Mouse (Mus musculus) lung, postnatal 0 days (tissue): Measurements from ENCODE around the gene Ints7. TPM values are rescaled to one million over a fixed set of nuclear protein-coding genes. Genes with fewer than 3 reads are reported as not detected.

Experiments used
- ATAC-seq: fragments of 200-750 bp; cut with Nextera tagmentation; 2 replicates; pipeline ENCODE4 v1.8.0; 2017; ENCODE audit warnings: moderate library complexity
- DNase-seq: peaks from one replicate; pipeline ENCODE4 v3.0.0-alpha.2; 2016; ENCODE audit warnings: low spot score
- H3K27ac ChIP-seq: fragments of 300-500 bp; sonication (generic); 2 replicates; pipeline ENCODE4 v1.5.1; 2014; ENCODE audit warnings: antibody characterized with exemption, mild to moderate bottlenecking, low read length, mixed read lengths
- H3K27me3 ChIP-seq: fragments of 300-500 bp; sonication (generic); replicated peaks from 2 replicates; pipeline ENCODE4 v1.6.1; 2014; ENCODE audit warnings: low read length, mixed read lengths; ENCODE audit not compliant: insufficient read depth
- H3K36me3 ChIP-seq: fragments of 300-500 bp; sonication (generic); 2 replicates; pipeline ENCODE4 v1.6.1; 2014; ENCODE audit warnings: low read length, mixed read lengths; ENCODE audit not compliant: insufficient read depth
- H3K4me1 ChIP-seq: fragments of 300-500 bp; sonication (generic); 2 replicates; pipeline ENCODE4 v1.6.1; 2014; ENCODE audit warnings: antibody characterized with exemption, low read depth, low read length, mixed read lengths; ENCODE audit not compliant: insufficient read depth
- H3K4me2 ChIP-seq: fragments of 300-500 bp; sonication (generic); replicated peaks from 2 replicates; pipeline ENCODE4 v1.6.1; 2014; ENCODE audit warnings: low read depth, mild to moderate bottlenecking, low read length, moderate library complexity, mixed read lengths
- H3K4me3 ChIP-seq: fragments of 300-500 bp; sonication (generic); 2 replicates; pipeline ENCODE4 v1.5.1; 2014; ENCODE audit warnings: low read depth, low read length
- H3K9ac ChIP-seq: fragments of 300-500 bp; sonication (generic); replicated peaks from 2 replicates; pipeline ENCODE4 v1.6.1; 2014; ENCODE audit warnings: low read depth, mild to moderate bottlenecking
- H3K9me3 ChIP-seq: fragments of 300-500 bp; sonication (generic); 2 replicates; pipeline ENCODE4 v1.6.1; 2016; ENCODE audit warnings: low read length, mixed read lengths
- CTCF ChIP-seq: IDR thresholded peaks from 2 replicates; pipeline ENCODE4 v1.5.1; 2016; ENCODE audit warnings: antibody characterized with exemption, mild to moderate bottlenecking
- EP300 ChIP-seq: IDR thresholded peaks from 2 replicates; pipeline ENCODE4 v1.6.1; 2016; ENCODE audit warnings: antibody characterized with exemption, mild to moderate bottlenecking, control low read depth
- WGBS: fragments of 180-500 bp; shearing (Covaris S2); extraction: QIAGEN DNeasy Blood & Tissue Kit; methylation state at CpG from one replicate; pipeline ENCODE4 v1.1.7; 2014; 5-methylcytosine and 5-hydroxymethylcytosine counted together
- polyA plus RNA-seq: library from polyadenylated mRNA; unstranded; fragments of >200 nt; fragmentation: Nextera tagmentation; extraction: Ambion mirVana; gene quantifications from 2 replicates; pipeline ENCODE4 v1.2.1, GENCODE M21; 2015

The Ints7 gene
- polyA plus RNA-seq, 1 experiment from 2014 or later, result 14.3 TPM

- TF ChIP-seq EP300 (no peak), CTCF (peak; percentile 85)
- no peaks in the 10 kb centered on the region for H3K27me3 ChIP-seq
- no peaks in the 10 kb centered on the region for H3K36me3 ChIP-seq
- H3K4me1 ChIP-seq, result no peaks in the 10 kb centered on the region; the same call in 1 of the 2 replicates
- WGBS, result 48% methylated on average over 6 of the region's 6 CpGs
- H3K27ac ChIP-seq, result no peak overlapping the region
- H3K4me2 ChIP-seq, result no peak overlapping the region
- ATAC-seq (no peak), DNase-seq (peak; percentile 87)
- H3K9me3 ChIP-seq, result no peaks in the 10 kb centered on the region
- H3K9ac ChIP-seq, result no peak overlapping the region
- H3K4me3 ChIP-seq, result no peak overlapping the region
These were observed 12.5 kb upstream of the Ints7 start for GRCm38 (mm10) chr1:191562823-191563365.

- no peaks in the 10 kb centered on the region for H3K36me3 ChIP-seq
- 91% methylated on average over 1 of the region's 1 CpGs for WGBS
- H3K9ac ChIP-seq, result no peak overlapping the region
- H3K4me1 ChIP-seq, result no peaks in the 10 kb centered on the region
- H3K27ac ChIP-seq, result no peak overlapping the region
- no peaks in the 10 kb centered on the region for H3K9me3 ChIP-seq
- DNase-seq (peak; percentile 32), ATAC-seq (no peak)
- H3K27me3 ChIP-seq, result no peaks in the 10 kb centered on the region
- TF ChIP-seq EP300 (no peak), CTCF (peak; percentile 74)
- no peak overlapping the region for H3K4me2 ChIP-seq
- H3K4me3 ChIP-seq, result no peak overlapping the region
These were observed 7.6 kb upstream of the Ints7 start for GRCm38 (mm10) chr1:191567859-191568258.

- Histone ChIP-seq H3K4me3 (no peak overlapping the region), H3K9ac (no peak overlapping the region), H3K9me3 (no peaks in the 10 kb centered on the region), H3K27ac (no peak overlapping the region), H3K4me2 (no peak overlapping the region), H3K4me1 (no peaks in the 10 kb centered on the region), H3K27me3 (no peaks in the 10 kb centered on the region), H3K36me3 (no peaks in the 10 kb centered on the region)
- 97% methylated on average over 2 of the region's 2 CpGs for WGBS
- TF ChIP-seq CTCF, result no peak
- no peak for TF ChIP-seq EP300
- no peak for DNase-seq
- ATAC-seq, result no peak
These were observed 5.8 kb upstream of the Ints7 start for GRCm38 (mm10) chr1:191569625-191570024.

- no peak overlapping the region for H3K27ac ChIP-seq
- H3K4me3 ChIP-seq, result no peak overlapping the region
- H3K36me3 ChIP-seq, result no peaks in the 10 kb centered on the region
- H3K4me2 ChIP-seq, result no peak overlapping the region
- H3K4me1 ChIP-seq, result no peaks in the 10 kb centered on the region
- H3K27me3 ChIP-seq, result no peaks in the 10 kb centered on the region
- no peak overlapping the region for H3K9ac ChIP-seq
- 87% methylated on average over 3 of the region's 3 CpGs for WGBS
- H3K9me3 ChIP-seq, result no peaks in the 10 kb centered on the region
- no peak for ATAC-seq
- TF ChIP-seq EP300 (no peak), CTCF (no peak)
- DNase-seq, result no peak
These were observed 5.0 kb upstream of the Ints7 start for GRCm38 (mm10) chr1:191570415-191570814.

GRCm38 (mm10) chr1:191573906-191574639, 1.4 kb upstream of the Ints7 start:
- Histone ChIP-seq H3K4me2 (peak overlapping the region; percentile 93), H3K36me3 (no peaks in the 10 kb centered on the region), H3K27me3 (no peaks in the 10 kb centered on the region), H3K9ac (peak overlapping the region; percentile 41; the same call in 1 of the 2 replicates), H3K4me3 (peak overlapping the region; percentile 83), H3K27ac (0 out of 2 replicates have a peak overlapping the region, but pooled peaks have one; percentile 77), H3K9me3 (no peaks in the 10 kb centered on the region), H3K4me1 (peaks cover 9% of the 10 kb centered on the region; the same call in 1 of the 2 replicates)
- peak; percentile 17 for DNase-seq
- no peak for ATAC-seq
- 2% methylated on average over 13 of the region's 13 CpGs for WGBS
- TF ChIP-seq CTCF, result no peak
- TF ChIP-seq EP300, result no peak

GRCm38 (mm10) chr1:191574871-191575457, 472 bp upstream of the Ints7 start:
- H3K4me2 ChIP-seq, result peak overlapping the region; percentile 93
- H3K27me3 ChIP-seq, result no peaks in the 10 kb centered on the region
- no peaks in the 10 kb centered on the region for H3K9me3 ChIP-seq
- DNase-seq (peak; percentile 75), ATAC-seq (peak; percentile 10)
- under 1% methylated on average over 52 of the region's 52 CpGs for WGBS
- H3K9ac ChIP-seq, result peak overlapping the region; percentile 41
- H3K27ac ChIP-seq, result peak overlapping the region; percentile 77
- TF ChIP-seq CTCF (no peak), EP300 (no peak)
- peaks cover 9% of the 10 kb centered on the region; the same call in 1 of the 2 replicates for H3K4me1 ChIP-seq
- peak overlapping the region; percentile 83 for H3K4me3 ChIP-seq
- H3K36me3 ChIP-seq, result no peaks in the 10 kb centered on the region
